Mouse (Mus musculus): Measurements from ENCODE around the gene Krt33a.

The Krt33a gene

DNA sequence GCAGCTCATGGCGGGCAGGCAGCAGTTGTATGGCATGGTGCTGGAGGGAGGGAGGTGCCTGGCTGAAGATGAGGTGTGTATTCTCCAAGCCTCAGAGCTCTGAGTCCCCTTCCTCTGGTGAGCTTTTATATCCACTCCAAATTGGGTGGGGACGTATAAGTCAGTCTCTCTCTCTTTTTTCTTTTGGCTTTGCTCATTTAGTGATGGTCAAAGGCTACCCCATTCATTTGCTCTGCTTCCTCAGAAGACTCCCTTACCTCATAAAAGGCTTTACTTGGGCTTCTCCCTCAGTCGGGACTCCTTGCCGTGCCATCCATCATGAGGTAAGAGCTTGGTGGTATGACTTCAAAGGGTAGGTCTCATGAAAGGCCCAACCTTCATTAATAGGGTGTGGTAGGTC, at the start of gene Krt33a:
Krt33a (minus strand) TSS at position 101 of the 400 bp plus-strand sequence.
- DNase-seq (ENCODE audit: low read depth, low spot score), result no peak

DNA sequence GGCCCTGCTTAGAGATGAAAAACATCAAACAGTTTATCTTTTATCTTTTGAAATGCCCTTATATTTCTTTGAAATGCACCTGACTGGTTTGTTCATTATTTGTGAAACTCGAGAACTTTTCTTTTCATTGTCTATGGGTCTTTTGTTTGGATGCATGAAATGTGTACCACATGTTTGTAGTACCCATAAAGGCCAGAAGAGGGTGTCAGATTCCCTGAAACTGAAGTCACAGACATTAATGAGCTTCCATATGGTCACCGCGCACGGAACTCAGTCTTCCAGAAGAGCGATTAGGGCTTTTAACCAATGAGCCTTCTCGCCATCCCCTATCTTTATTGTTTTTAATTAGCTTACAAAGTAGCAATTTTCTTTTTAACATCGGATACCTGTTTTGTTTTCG, 42.9 kb upstream of the Krt33a start:
- DNase-seq (ENCODE audit: low read depth, low spot score), result no peak

DNA sequence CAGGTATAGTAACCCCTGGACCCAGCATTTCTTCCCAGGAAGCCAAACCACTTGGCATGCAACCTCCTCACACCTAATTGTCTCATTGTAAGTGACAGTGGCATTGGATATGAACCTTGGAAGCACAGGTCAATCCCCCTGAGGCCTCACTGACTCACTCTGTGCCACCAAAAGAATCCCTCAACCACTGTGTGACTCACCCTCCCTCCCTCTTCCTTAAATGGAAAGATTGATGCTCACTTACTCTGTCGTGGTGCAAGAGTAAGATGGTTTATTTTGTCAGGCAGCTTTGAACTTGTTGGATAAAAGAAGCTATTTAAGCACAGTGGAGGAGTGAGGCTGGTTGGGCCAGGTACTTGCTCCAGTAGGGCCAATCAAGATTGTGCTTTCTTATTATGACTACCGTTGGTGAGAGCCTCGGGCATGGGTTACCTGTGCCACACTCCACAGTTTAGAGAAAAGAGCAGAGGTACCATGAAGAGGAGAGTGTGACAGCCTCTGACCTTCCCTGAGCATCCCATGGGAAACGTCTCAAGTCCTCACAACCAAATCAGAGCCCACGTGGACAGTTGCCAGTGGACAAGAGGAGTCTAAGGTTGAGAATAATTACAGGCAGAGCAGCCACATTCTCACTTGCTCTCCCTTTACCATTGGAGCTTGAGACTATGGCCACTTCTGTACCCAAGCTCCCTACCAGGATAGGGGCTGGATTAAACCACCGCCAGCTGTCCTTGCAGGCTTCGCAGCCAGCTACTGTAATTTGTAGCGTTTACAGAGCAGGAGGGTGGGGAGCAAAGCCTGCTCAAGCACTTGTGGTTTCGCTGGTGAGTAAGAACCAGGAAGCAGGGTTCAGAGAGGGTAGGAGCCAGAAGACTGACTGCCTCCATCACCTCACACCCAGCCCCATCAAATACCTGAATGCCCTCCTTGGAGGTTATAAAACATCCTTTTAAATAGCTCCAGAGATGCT, 40.0 kb upstream of the Krt33a start:
- DNase-seq (ENCODE audit: low read depth, low spot score), result no peak

DNA sequence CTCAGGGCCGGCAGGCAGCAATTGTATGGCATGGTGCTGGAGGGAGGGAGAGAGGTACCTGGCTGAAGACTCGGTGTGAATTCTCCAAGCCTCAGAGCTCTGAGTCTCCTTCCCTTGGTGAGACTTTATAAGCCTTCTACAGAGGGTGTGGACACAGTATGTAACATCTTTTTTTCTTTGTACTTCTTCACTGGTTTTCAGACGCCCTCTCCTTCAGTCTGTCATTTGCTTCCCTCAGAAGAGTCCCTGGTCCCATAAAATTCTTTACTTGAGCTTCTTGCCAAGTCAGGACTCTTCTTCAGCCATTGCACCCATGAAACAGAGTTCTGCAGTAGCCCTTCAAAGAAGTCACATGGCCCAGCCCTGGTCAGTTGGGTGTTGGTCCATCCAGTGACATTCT, 34.4 kb upstream of the Krt33a start, which contains the start of gene Krt31:
Krt31 (minus strand) TSS at position 101 of the 400 bp plus-strand sequence.
- no peak for DNase-seq (ENCODE audit: low read depth, low spot score)

DNA sequence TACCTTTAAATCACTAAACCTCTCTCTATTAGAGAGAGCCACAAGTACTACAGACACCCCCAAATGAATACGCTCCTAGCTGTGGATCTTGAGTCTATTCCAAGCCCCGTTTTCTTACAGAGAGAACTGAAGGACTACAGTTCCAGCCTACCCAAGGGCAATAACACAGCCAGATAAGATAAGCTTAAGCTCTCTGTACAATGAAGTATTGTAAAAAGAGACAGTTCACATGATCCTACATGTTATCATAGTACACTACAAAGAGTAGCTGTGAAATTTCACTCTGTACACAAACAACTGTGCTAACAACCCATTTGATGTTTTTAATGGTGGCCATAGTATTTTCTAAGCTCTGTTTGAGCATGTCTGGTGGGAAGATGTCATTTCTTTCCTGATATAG, 31.2 kb upstream of the Krt33a start:
- DNase-seq (ENCODE audit: low read depth, low spot score), result no peak

DNA sequence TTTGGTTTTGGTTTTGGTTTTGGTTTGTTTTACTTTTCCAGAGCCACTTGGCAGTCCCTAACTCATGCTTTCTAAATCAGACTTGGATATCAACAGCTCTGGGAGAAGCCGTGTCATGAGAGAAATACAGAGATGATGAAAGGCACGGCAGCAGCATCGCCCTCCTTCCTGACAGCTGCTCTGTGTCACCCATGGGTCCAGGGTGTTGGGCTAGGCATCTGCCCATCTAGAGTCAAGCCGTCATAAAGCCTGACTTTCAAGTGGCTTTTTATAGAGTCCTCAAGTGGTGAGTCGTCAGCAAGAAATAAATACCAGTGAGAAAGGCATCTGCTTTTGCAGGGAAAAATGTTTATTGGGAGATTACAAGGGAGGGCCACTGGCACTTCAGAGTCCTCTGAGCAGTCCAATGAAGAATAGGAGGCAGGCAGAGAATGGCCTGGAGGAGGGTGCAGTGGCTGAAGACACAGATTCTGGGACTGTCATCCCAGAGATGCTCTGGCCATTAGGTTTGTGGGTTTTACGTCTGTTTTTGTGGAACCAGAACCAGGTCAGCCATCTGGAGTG, 30.4 kb upstream of the Krt33a start:
- DNase-seq (ENCODE audit: low read depth, low spot score), result no peak

DNA sequence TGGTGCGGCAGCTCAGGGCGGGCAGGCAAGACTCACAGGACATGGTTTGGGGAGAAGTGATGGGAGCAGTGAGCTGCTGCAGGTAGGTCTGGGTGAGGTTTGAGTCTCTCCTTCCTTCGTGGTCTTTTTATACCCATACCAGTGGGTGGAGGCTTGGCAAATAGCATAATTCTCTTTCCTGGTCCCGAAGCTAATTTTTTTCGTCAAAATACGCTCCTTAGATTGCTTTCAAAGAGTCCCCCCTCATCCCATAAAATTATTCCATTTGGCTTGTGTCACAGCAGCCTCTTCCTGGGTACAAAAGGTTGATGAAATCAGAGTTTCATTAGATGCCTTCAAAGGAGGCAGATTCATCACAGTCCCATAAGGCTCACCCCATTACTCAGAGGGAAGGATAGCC, 25.4 kb upstream of the Krt33a start, which contains the start of gene Krt34:
Krt34 (minus strand) TSS at position 101 of the 400 bp plus-strand sequence.
- DNase-seq (ENCODE audit: low read depth, low spot score), result no peak

DNA sequence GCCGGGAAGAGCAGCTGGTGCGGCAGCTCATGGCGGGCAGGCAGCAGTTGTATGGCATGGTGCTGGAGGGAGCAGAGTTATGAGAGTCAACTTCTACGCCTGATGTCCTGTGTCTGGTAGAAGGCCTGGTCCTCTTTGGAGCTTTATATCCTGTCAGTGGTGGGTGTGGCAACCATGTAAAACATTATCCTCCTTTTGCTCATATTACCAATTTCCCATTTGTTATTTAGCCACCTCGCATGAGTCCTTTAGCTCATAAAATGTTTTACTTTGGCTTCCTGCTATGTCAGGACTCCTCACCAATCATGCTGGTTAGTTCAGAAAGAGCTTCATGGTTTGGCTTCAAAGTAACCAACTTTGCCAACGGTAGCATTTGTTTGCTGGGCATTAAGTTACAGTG, 13.8 kb upstream of the Krt33a start, which contains the start of gene Krt33b:
Krt33b (minus strand) TSS at position 101 of the 400 bp plus-strand sequence.
- no peak for DNase-seq (ENCODE audit: low read depth, low spot score)

DNA sequence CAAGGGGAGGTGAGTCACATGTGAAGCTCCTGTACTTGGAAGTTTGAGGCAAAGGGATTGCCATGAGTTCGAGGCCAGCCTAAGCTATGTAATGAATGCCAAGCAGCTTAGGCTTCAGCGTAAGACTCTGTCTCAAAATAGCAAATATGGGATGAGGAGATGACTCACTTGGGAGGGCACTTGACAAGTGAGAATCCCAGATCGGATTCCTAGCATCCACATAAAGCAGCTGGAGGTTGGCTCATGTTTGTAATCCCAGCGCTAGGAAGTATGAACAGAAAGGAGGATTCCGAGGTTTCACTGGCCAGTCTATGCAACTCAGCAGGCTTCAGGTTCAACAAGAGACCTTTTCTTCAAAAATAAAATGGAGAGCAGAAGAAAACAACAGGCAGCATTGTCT, 5.4 kb upstream of the Krt33a start:
- DNase-seq (ENCODE audit: low read depth, low spot score), result no peak

DNA sequence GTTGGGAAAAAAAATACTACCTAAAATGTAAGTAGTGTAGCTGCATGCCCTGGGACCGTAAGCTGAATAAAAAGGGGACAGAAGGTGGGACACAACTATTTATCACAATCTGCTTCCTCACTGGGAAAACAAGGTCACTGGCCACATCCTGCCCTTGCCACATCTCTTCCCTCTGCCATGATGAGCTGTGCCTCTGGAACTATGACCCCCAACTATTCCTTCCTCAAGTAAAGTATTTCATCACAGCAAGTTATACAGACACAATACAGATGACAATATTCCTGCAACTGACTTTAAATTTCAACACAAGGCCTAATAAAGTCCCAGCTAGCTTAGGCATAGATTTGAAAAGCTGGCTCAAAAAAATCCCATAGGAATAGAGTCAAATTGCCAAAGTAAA, 3.5 kb upstream of the Krt33a start:
- DNase-seq (ENCODE audit: low read depth, low spot score), result no peak

DNA sequence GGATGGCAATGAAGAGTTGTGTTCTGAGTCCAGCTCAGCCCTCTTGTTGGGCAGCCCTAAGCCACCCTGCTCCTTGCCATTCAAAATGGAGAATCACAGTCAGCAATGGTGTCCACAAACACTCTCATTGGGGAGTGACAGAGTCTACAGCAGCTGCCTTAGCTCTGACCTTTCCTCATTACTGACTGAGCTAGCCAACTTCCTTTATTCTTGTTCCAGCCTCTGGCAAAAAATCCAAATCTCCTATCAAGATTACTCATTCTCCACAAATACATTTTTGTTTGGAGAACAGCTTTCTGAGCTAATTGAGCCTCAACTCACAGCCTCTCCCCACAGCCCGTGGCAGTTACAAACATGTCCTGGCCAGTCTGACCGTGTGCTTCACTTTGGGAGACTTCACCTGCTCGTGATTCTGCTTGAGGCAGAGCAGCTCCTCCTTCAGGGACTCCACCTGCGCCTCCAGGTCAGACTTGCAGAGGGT, 2.3 kb downstream of the Krt33a start:
- no peak for DNase-seq (ENCODE audit: low read depth, low spot score)

DNA sequence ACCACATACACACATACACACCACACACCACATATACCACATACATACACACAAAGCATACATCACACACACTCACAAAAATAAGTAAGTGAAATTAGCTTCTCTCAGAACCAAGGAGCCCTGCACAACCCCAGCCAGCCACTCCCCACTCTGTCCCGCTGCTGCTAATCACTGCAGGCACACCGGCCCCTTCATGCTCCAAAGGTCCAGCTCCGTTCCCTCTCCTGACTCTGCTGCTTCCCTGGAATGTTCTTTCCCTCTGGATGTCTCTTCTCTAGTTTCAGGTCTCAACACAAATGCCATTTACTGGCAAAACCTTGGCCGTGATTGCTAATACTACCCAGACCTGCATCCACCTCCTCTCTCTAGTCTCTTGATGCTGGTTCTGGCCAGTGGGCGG, 5.3 kb downstream of the Krt33a start:
- no peak for DNase-seq (ENCODE audit: low read depth, low spot score)

DNA sequence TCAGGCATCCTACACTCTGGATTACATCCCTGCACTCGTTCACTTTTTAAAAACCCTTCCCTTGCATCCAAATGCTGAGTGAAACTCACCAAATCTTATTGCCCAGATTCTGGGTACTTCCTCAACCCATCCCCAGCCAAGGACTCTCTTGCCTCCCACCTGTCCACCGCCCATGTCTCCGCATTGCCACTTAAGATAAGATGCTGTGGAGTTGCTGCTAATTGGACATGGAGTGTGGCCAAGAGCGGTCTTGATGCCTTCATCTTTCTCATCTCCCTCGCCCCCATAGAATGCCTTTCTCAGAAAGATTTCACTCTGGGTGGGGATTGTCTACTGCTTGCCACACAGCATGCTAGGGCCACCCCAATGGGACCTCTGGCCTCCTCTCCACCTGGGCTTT, 7.7 kb downstream of the Krt33a start:
- no peak for DNase-seq (ENCODE audit: low read depth, low spot score)

DNA sequence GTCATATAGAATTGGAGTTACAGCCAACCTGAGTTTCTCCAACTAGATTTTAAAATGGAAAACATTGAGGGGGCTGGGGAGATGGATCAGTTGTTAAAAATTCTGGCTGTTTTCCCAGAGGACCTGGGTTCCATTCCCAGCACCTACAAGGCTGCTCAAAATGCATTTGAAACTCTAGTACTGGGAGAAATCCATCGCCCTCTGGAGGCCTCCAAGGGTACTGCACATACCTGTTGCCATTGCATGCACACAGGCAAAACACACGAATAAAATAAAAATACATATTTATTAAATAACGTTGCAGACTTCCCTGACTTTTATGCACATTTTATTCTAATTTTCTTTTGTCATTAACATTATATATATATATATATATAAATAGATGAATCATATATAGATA, 9.4 kb downstream of the Krt33a start:
- DNase-seq (ENCODE audit: low read depth, low spot score), result peak; percentile 7

DNA sequence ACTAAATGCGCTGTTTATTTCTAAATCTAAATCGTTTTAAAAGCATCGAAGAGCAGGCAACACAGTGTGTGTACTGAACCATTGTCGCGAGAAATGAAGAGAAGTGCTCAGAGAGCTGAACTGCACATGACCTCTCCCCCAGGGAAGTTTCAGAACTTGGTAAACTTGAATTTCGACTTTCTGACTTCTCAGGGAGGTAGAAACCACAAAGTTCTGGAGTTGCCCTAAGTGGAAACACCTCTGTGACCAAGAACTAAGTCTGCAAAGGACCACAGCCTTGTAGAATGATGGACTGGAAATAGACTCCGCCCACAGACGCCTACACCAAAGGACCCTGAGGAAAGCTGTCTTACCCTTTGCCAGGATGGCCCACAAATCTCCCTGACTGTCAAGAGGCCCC, 10.1 kb downstream of the Krt33a start:
- no peak for DNase-seq (ENCODE audit: low read depth, low spot score)

DNA sequence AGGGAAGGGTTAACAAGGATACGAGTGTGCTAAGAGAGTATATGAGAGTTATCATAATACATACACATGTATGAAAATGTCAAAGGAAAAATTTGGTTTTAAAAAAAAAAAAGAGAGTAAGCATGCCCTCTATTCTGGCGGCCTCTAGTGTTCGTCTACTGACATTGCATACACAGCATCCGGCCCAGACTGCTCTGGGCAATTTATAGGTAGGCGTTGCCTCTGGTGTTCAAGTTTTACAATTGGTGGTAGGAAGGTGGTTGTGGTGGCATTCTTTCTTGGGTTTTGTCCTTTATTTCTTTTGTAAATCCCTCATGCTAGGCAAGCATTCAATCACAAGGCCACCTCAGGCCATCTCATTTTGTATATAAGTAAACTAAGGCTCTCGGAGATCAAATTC, 11.2 kb downstream of the Krt33a start:
- DNase-seq (ENCODE audit: low read depth, low spot score), result peak; percentile 33

DNA sequence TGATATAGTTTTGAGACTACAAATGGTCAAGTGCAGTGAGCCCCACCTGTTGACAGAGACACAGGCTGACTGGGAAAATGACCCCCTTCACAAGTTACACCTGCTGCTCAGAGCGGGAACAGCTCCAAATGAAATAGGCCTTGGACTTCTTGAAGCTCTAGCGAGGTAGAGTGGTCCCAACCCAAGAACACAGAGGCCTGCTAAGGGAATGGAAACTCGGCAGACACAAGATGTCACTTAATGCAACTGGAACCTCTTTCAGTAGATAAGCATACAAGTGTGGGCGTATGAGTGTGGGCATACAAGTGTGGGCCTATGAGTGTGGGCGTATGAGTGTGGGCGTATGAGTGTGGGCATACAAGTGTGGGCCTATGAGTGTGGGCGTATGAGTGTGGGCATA, 16.9 kb downstream of the Krt33a start:
- no peak for DNase-seq (ENCODE audit: low read depth, low spot score)

DNA sequence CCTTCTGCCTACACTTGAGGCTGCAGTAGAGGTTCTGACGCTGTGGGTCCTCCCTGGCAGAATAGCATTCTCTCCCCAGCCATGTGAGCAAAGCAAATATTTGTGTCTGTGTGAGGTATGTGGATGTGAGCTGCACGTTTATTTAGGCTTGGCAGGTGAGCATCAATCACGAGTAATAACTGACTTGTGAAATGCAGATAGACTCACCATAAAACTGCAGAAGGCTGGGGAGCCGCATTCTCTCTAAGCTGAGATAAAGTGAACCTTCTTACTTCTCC, 21.7 kb downstream of the Krt33a start:
- no peak for DNase-seq (ENCODE audit: low read depth, low spot score)

DNA sequence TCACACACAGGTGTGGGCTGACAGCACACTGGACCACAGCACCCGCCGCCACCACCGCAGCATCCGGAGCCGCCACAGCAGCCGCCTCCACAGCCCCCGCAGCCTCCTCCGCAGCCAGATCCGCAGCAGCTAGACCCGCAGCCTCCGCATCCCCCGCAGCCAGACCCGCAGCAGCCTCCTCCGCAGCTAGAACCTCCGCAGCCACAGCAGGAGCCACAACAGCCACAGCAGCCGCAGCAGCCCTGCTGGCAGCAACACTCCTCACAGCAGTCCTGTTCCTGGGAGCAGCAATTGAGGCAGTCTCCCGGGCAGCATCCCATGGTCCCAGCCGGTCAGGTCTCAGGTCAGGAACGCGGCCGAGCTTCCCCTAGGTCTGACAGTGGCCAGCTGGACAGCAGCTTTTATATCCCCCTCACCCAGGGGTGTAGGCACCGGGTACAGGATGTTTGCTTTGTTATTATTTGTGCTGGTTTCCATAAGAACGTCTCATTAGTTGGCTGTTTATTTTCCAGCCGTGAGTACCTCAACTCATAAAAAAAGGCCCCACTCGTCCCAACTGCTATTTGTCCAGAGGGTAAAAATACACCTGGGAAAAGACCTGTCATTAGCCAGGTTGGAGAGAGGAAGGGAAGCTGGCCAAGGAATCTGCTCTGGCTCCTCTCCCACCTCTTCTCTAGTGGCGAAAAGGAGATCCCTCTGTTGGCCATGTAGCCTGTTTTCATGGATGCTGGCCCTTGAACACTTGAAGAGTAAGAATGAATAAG, 22.2 kb downstream of the Krt33a start, which contains the start of gene Krtap17-1:
Krtap17-1 (minus strand) TSS at position 375 of the 764 bp plus-strand sequence.
- no peak for DNase-seq (ENCODE audit: low read depth, low spot score)

DNA sequence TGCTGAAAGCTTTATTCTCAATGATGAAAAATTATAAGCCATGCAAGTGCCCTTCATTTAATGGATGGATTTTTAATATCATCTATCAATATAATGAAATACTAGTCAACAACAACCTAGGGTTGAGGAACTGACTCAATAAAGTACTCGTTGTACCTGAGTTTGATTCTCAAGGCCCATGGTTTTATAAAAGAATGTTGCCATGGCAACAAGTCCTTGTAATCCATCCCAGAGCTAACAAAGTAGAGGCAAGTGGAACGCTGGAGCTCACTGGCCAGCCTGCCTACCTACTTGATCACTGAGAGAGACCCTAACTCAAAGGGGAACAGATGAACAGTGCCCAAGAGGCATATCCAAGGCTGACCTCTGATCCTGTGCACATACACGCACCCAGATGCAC, 25.4 kb downstream of the Krt33a start:
- DNase-seq (ENCODE audit: low read depth, low spot score), result no peak

DNA sequence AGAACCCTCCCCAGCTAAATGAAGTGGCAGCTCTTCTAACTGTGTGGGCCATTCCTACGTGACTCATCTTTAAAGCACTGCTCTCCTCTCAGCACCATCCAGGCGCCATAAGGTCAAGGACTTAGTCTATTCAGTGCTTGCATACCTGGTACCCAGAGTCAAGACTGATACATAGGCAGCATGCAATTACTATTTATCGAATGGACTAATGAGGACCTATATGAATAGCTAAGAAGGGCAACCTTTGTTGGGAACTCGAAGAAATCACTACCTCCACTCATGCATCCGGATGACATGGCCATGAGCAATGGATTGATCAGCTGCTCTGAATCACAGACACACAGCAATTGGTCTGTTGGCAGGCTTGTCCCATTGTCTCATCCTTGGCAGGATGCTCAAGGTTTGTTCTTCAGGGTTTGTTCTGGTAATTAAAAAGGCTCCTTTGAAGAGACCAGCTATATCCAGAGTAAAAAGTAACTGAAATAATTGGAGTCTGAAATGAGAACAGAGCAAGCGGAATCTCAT, 26.1 kb downstream of the Krt33a start:
- no peak for DNase-seq (ENCODE audit: low read depth, low spot score)

DNA sequence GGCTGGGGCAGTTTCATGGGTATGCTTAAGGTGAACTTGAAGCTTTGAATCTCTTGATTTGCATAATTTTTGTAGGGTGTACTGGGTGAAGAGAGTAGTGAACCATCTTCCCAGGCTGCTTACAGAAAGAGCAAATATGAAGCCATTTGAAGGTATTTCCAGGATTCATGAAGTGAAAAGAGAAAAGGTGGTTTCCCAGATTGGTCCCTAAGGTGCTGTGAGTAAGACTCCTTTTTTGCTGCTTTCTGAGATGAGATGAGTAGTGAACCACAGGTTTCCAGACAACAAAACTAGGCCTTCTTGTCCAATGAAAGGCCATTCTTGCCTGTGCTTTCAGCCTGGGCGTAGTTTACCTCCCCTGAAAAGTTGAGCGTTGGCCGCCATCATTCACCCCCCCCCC, 27.5 kb downstream of the Krt33a start:
- DNase-seq (ENCODE audit: low read depth, low spot score), result no peak

All from CD4-positive helper T cell, adult 2 months (primary cell).